In the genomic region with DNA sequence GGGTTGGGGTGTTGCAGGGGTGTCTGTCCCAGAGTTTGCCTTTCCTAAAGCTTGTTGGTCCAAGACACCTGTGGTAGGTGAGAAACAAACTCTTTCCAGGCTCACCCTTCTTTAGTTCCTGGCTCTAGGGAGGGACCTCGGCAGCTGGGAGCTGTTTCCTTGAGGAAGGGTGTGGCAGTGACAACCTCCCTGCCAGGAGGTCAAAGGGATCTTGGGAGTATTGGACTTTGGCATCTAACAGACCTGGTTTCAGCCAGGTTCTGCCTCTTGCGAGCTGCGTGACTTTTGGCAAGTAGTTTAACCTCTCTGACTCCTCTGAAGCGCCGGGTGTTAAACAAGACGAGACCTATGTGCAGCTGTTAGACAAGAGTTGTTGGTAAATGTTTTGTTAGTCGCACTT, we compare ENCODE assay signal across 10 mouse cellular contexts. TPM values are rescaled to one million over a fixed set of nuclear protein-coding genes. Genes with fewer than 3 reads are reported as not detected.
DNase-seq lines count a peak whose midpoint lies in the region; ATAC-seq and TF ChIP-seq lines count a peak whose summit lies in the region.
"Had no signal": no experiment of that assay in that cellular context is flagged by ENCODE, and none has a peak within 500 bp of the region (broad histone marks: within the 10 kb centered on the region; RNA-seq: fewer than 3 reads in every experiment).

No protein-coding gene starts in this region.

- H3K27ac ChIP-seq in ES-E14 (ENCODE audit: insufficient read depth, low read depth, low read length, poor library complexity, severe bottlenecking): peak overlapping the region; percentile 56; the same call in 1 of the 2 replicates
- peak overlapping the region; percentile 90 for H3K27ac ChIP-seq in embryonic facial prominence, embryonic 13.5 days
- H3K27ac ChIP-seq in liver, embryonic 16.5 days (ENCODE audit: low read length): peak overlapping the region; percentile 42; the same call in 1 of the 2 replicates

- in situ Hi-C loops in ES-E14 (cut with MboI; ENCODE audit: low sequenced_read_pairs in 2 of 2, unreplicated experiment in 2 of 2): no loop called here

- DNase-seq in ES-E14 (ENCODE audit: low read depth, low spot score): no peak
- peak; percentile 57 for DNase-seq in kidney, adult 18-20 months
- no peak for DNase-seq in layer of hippocampus, postnatal 25 days (ENCODE audit: extremely low spot score in 1 of 2, low spot score in 1 of 2)
- no peak for DNase-seq in cerebellum, postnatal 14 days
- no peak for DNase-seq in cerebellum, postnatal 4 days (ENCODE audit: low spot score in 2 of 2)

- no peak overlapping the region for H3K9ac ChIP-seq in ES-E14 (ENCODE audit: insufficient read depth, low read depth, low read length, poor library complexity, severe bottlenecking)
- H3K9ac ChIP-seq in embryonic facial prominence, embryonic 13.5 days: no peak overlapping the region
- no peak overlapping the region for H3K9ac ChIP-seq in liver, embryonic 16.5 days (ENCODE audit: low read depth, low read length)

- H3K4me1 ChIP-seq in ES-E14 (ENCODE audit: control insufficient read depth in 2 of 2, insufficient read depth in 2 of 2, low read length in 2 of 2, poor library complexity in 1 of 2): peaks cover 16 to 38% of the 10 kb centered on the region in 2 experiments
- peaks cover 72% of the 10 kb centered on the region for H3K4me1 ChIP-seq in embryonic facial prominence, embryonic 13.5 days
- no peaks in the 10 kb centered on the region for H3K4me1 ChIP-seq in liver, embryonic 16.5 days (ENCODE audit: control insufficient read depth, low read depth, low read length)

- no peaks in the 10 kb centered on the region for H3K27me3 ChIP-seq in embryonic facial prominence, embryonic 13.5 days
- no peaks in the 10 kb centered on the region for H3K27me3 ChIP-seq in liver, embryonic 16.5 days (ENCODE audit: control insufficient read depth, insufficient read depth, low read depth, low read length)

- H3K4me2 ChIP-seq in embryonic facial prominence, embryonic 13.5 days: peak overlapping the region; percentile 38; the same call in 1 of the 2 replicates
- H3K4me2 ChIP-seq in liver, embryonic 16.5 days (ENCODE audit: low read depth, low read length): no peak overlapping the region
- H3K4me2 ChIP-seq: midbrain, embryonic 11.5 days had no signal

- H3K36me3 ChIP-seq in ES-E14 (ENCODE audit: control insufficient read depth, insufficient read depth, low read length, poor library complexity, severe bottlenecking): peaks cover 2% of the 10 kb centered on the region; the same call in 1 of the 2 replicates
- peaks cover 9% of the 10 kb centered on the region for H3K36me3 ChIP-seq in embryonic facial prominence, embryonic 13.5 days
- no peaks in the 10 kb centered on the region for H3K36me3 ChIP-seq in liver, embryonic 16.5 days (ENCODE audit: control insufficient read depth, insufficient read depth)

- no peaks in the 10 kb centered on the region for H3K9me3 ChIP-seq in ES-E14 (ENCODE audit: control insufficient read depth, insufficient read depth, low read depth, low read length)
- no peaks in the 10 kb centered on the region for H3K9me3 ChIP-seq in embryonic facial prominence, embryonic 13.5 days
- no peaks in the 10 kb centered on the region for H3K9me3 ChIP-seq in liver, embryonic 16.5 days (replicated peaks; ENCODE audit: control insufficient read depth, low read length)

- 0 out of 4 replicates have a peak overlapping the region, but pooled peaks of 1 of the 2 experiments have one; percentile 7 for H3K4me3 ChIP-seq in ES-E14 (ENCODE audit: insufficient read depth in 1 of 2, low read depth in 1 of 2, low read length in 2 of 2, poor library complexity in 1 of 2, severe bottlenecking in 1 of 2)
- no peak overlapping the region for H3K4me3 ChIP-seq in embryonic facial prominence, embryonic 13.5 days
- no peak overlapping the region for H3K4me3 ChIP-seq in liver, embryonic 16.5 days (ENCODE audit: low read depth, low read length)

- no peak for ATAC-seq in embryonic facial prominence, embryonic 13.5 days (ENCODE audit: insufficient number of reproducible peaks, insufficient read depth, low FRiP score, low TSS enrichment, low read depth)
- no peak for ATAC-seq in liver, embryonic 16.5 days (ENCODE audit: low read depth)

- WGBS in embryonic facial prominence, embryonic 13.5 days: 76% methylated on average over 7 of the region's 7 CpGs
- WGBS in liver, embryonic 16.5 days (ENCODE audit: insufficient replicate concordance): 58% methylated on average over 7 of the region's 7 CpGs

TF ChIP-seq in ES-E14, 5 proteins besides CTCF, POLR2A, EP300 and RAD21:
- TF ChIP-seq MAFK (IDR thresholded peaks at IDR 0.05; ENCODE audit: insufficient read depth, low read depth, low read length): no peak
- TF ChIP-seq CHD2 (IDR thresholded peaks at IDR 0.05; ENCODE audit: low read depth, low read length): no peak
- TF ChIP-seq ZNF384 (IDR thresholded peaks at IDR 0.05; ENCODE audit: low read depth, low read length): no peak
- TF ChIP-seq HCFC1 (IDR thresholded peaks at IDR 0.05; ENCODE audit: borderline replicate concordance, insufficient read depth, low read length): no peak
- TF ChIP-seq ZC3H11A (IDR thresholded peaks at IDR 0.05; ENCODE audit: borderline replicate concordance, low read depth, low read length): no peak

RNA-seq across cellular contexts. Expression of a gene that starts 29.7 kb away (rescaled TPM):
- total RNA-seq in ES-E14 (2012; rRNA removed): 4.0 and 4.5 TPM in 2 replicates
- polyA plus RNA-seq in embryonic facial prominence, embryonic 13.5 days (2015; fragmentation: Nextera tagmentation; extraction: Ambion mirVana): 8.2 and 9.6 TPM in 2 replicates
- polyA plus RNA-seq in liver, embryonic 16.5 days (2015; fragmentation: Nextera tagmentation; extraction: Ambion mirVana): 0.91 and 0.96 TPM in 2 replicates
- 10 to 100 TPM; 13.3 to 13.8 TPM for total RNA-seq in layer of hippocampus, postnatal 25 days (2021)

RNA-seq across cellular contexts. Expression of a gene that starts 41.3 kb away (rescaled TPM):
- total RNA-seq in ES-E14 (2012; rRNA removed): 0.69 and 0.80 TPM in 2 replicates
- polyA plus RNA-seq in embryonic facial prominence, embryonic 13.5 days (2015; fragmentation: Nextera tagmentation; extraction: Ambion mirVana): 0.39 TPM in 1 of 2 replicates, not detected in the other
- not detected in 2 replicates for polyA plus RNA-seq in liver, embryonic 16.5 days (2015; fragmentation: Nextera tagmentation; extraction: Ambion mirVana)
- total RNA-seq in layer of hippocampus, postnatal 25 days (2021): under 1 TPM; 0.22 to 0.49 TPM
- total RNA-seq: adrenal gland, postnatal 36 days had no signal
- polyA plus RNA-seq: forebrain, embryonic 11.5 days had no signal
